Mouse (Mus musculus): ENCODE measurements at regions not wholly inside any gene's neighbourhood (a gene's known extent, or its start where the extent isn't known, plus 50 kb on each side); places are given as distances from the start of the nearest gene placed in this dataset.

DNA sequence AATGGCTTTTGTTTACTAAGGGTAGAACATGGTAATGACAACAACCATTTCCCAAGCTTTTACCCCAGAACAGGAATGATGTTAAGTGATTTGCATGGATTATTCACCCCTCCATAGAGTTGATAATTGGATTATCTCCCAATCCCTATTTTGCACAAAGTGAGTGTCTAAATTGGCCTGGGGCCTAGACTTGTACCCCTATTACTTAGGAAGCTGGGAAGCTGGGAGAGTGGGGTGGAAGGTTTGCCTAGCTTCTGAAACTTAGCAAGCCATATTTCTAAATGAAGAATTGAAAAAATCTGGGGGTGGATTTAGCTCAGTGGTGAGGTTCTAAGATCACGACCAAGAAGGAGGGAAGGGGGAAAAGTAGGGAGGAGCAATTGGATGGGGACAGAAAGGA lies 289.9 kb downstream of the Rngtt start:
- DNase-seq, result no peak

GRCm38 (mm10) chr4:33600805-33601204 lies 290.7 kb downstream of the Rngtt start:
- no peak for DNase-seq

GRCm38 (mm10) chr4:33604636-33605035 lies 294.5 kb downstream of the Rngtt start:
- no peak for DNase-seq

GRCm38 (mm10) chr4:33639821-33640575 lies 284.4 kb upstream of the Cnr1 start:
- peak; percentile 23 for DNase-seq

GRCm38 (mm10) chr4:33640576-33641255 lies 283.7 kb upstream of the Cnr1 start:
- peak; percentile 20 for DNase-seq

DNA sequence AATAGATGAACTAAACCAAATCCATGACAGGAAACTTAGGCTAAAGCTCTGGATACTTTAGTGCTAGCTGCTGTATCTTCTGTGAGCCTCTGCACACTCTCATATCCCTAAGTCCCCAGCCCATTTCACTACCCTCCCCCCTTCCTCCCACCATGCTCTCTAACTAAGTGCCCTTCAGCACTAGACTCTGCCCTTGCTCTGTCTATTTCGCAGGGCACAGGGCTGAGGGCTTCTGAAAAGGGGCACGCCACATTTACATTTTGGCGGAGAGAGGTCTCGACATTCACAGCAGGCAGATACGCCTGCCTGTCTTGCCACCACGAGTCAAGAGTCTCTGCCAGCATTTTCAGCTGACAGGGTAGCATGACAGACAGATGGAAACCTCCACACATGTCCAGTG lies 282.5 kb upstream of the Cnr1 start:
- DNase-seq, result no peak

GRCm38 (mm10) chr4:33642526-33642925 lies 281.9 kb upstream of the Cnr1 start:
- no peak for DNase-seq

- DNase-seq, result no peak
Measured at GRCm38 (mm10) chr4:33645217-33645616, 279.2 kb upstream of the Cnr1 start.

- no peak for DNase-seq
Measured at GRCm38 (mm10) chr4:33651292-33651691, 273.1 kb upstream of the Cnr1 start.

GRCm38 (mm10) chr4:33659766-33660165 lies 264.6 kb upstream of the Cnr1 start:
- DNase-seq, result no peak

- DNase-seq, result no peak
Measured at GRCm38 (mm10) chr4:33660553-33660952, 263.8 kb upstream of the Cnr1 start.

DNA sequence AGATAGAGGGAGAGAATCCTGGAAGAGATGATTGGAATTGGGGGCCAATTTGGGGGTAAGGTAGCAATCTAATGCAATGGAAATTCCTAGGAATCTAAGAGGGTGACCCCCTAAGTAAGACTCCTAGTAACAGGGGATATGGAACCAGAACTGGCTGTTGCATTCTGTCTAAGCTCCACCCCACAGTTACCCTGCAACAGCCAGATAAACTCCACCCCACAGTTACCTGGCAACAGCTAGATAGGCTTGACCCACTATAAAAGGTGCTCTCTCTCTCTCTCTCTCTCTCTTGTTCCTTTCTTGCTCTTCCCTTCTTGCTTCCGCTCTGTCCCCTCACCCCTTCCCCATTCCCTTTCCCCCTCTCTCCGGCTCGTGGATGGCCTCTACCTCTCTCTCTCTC lies 262.5 kb upstream of the Cnr1 start:
- no peak for DNase-seq

- DNase-seq, result no peak
Measured at GRCm38 (mm10) chr4:33662965-33663364, 261.4 kb upstream of the Cnr1 start.

GRCm38 (mm10) chr4:33663616-33664473 lies 260.5 kb upstream of the Cnr1 start:
- no peak for DNase-seq

DNA sequence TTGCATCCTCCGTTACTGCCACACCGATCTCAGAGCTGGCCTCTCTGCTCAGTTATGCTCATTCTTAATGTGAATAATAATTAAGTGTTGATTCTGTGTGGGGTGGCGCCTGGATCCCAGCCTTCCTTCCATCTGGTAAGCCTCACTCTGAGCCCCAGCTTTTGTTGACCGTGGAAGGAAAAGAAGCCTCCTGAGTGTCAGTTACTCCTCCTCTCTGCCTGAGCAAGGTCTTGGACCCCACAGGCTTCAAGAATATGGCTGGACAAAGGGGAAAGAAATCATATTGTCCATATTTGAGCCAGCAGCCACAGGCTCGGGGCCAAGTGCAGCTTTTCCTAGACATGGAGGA lies 259.9 kb upstream of the Cnr1 start:
- no peak for DNase-seq

- DNase-seq, result no peak
Measured at GRCm38 (mm10) chr4:33665250-33665873, 259.0 kb upstream of the Cnr1 start.

DNA sequence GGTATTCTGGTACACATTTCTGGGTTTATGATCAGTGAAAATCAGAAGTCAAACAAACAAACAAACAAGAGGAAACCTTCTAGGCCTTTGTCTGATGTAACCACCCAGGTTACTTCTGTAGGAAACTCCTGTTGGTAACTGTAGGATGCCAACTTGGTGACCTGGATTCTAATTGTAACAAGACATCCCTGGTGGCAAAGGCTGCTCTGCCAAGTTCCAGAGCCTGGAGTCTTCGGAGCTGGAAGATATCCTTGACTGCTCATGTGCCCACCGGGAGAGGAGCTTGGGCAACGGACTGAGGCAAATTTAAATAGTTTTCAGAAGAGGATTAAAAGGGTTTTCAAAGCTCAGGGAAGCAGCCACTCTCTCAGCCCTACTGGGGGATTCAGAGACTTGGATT lies 256.0 kb upstream of the Cnr1 start:
- no peak for DNase-seq

DNA sequence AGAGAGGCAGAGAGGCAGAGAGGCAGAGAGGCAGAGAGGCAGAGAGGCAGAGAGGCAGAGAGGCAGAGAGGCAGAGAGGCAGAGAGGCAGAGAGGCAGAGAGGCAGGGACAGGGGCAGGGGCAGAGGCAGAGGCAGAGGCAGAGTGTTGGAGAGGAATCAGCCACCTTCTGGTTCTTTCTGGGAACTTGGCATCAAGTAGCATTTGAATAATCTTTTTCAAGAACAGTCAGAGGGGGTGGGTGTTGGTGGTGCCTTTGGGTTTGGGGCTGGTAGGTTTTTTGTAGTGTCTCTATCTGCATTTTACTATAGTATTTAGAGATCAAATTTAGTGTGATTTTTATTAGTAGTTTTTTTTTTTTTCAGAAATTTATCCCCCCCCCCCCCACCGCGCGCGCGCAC lies 249.3 kb upstream of the Cnr1 start:
- DNase-seq, result no peak

- DNase-seq, result no peak
Measured at GRCm38 (mm10) chr4:33679351-33679750, 245.0 kb upstream of the Cnr1 start.

GRCm38 (mm10) chr4:33686135-33686534 lies 238.3 kb upstream of the Cnr1 start:
- DNase-seq, result no peak

DNA sequence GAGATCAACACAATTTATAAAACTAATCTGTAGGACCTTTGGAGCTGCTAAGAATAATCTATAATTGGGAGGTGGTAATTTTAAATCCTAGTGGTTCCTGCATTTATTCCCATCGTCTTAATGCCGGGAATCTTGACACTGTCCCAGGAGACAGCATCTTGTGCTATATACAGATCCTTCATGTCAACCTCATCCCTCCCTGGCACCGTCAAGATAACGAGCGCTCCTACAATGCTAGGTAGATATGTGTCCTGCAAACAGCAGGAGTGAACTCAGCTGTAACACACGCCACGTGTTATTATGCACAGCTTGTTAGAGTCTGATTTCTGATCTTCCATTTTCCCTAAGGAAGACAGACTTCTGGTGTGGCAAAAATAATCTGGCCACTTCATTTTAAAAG lies 237.0 kb upstream of the Cnr1 start:
- no peak for DNase-seq

GRCm38 (mm10) chr4:33693441-33693840 lies 231.0 kb upstream of the Cnr1 start:
- no peak for DNase-seq

DNA sequence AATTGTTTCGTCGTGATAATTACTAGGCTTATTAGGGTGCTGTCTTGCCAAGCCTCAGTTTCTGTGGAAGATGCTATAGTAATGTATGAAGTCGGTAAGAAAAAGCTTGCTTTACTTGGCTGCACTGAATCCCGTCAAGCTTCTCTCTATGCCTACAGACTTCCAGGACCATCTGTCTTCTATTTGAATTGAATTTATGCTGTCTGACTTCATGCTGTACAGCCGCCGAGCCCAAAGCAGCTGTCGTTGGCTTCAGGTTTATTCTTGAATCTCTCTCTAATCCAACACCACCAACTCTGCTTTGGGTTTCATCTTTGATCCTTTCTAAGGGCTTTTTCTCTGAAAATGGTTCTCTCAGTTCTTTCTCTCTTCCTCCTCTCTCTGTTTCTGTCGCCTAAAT lies 227.4 kb upstream of the Cnr1 start:
- DNase-seq, result peak; percentile 25
